Mouse (Mus musculus): ENCODE measurements at regions not wholly inside any gene's neighbourhood (a gene's known extent, or its start where the extent isn't known, plus 50 kb on each side); places are given as distances from the start of the nearest gene placed in this dataset.

DNA sequence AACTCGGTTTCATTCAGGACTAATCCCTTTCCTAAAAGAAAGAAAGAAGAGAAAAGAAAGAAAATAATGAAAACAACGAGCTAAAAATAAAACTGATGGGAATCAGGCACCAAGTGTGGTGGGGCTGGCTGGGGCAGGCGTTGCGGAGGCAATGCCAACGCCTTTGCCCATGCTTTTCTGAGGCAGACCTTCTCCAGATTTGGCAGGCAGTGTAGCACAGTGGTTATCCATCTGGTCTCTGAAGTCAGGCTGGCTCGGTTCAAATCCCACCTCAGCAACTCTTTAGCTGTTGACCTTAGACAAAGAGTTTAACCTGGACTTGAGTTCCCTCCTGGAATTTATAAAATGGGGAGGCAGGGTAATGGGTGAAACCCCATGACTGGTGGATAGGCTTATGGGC is 57.3 kb upstream of the Kcng1 start:
- DNase-seq (ENCODE audit: low spot score in 2 of 2): peak; percentile 48 to 58

DNA sequence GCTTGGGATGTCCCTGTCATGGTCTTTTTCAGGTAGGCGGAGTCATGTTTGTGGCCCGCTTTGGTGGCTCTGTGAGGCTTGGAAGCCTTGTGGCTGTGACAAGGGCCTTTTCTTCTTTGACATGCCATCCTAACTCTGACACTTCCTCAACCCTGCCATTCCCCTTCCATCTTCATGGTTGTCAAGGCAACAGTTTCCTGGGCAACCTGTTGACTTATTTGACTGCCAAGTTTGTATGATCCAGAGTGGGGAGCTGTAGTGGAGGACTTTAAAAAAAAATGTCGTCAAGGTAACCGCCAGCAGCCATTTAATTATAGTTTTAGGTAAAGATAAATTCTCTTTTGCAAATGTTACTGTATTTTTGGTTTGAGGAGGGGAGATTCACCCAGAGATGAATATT is 56.8 kb upstream of the Kcng1 start:
- DNase-seq (ENCODE audit: low spot score in 2 of 2): peak; percentile 64 to 74

- no peak for DNase-seq (ENCODE audit: low spot score in 2 of 2)
Measured at GRCm38 (mm10) chr2:168337611-168338010, 56.1 kb upstream of the Kcng1 start.

- no peak for DNase-seq (ENCODE audit: low spot score in 2 of 2)
Measured at GRCm38 (mm10) chr2:168335739-168336385, 54.3 kb upstream of the Kcng1 start.

- no peak for DNase-seq (ENCODE audit: low spot score in 2 of 2)
Measured at GRCm38 (mm10) chr2:168334241-168334588, 52.7 kb upstream of the Kcng1 start.

GRCm38 (mm10) chr2:168333552-168334240 is 52.2 kb upstream of the Kcng1 start:
- no peak for DNase-seq (ENCODE audit: low spot score in 2 of 2)

- no peak for DNase-seq (ENCODE audit: low spot score in 2 of 2)
Measured at GRCm38 (mm10) chr2:168332972-168333371, 51.4 kb upstream of the Kcng1 start.

Data from layer of hippocampus, postnatal 10 days (tissue).